7 mouse cellular contexts compared by ENCODE assay signal in genomic region chr11:107417041-107417583, GRCm38 (mm10). TPM values are rescaled to one million over a fixed set of nuclear protein-coding genes. Genes with fewer than 3 reads are reported as not detected.
DNase-seq lines count a peak whose midpoint lies in the region; ATAC-seq and TF ChIP-seq lines count a peak whose summit lies in the region.

No protein-coding gene starts in this region.

- H3K4me2 ChIP-seq in heart, embryonic 11.5 days, result peak overlapping the region; percentile 21; the same call in 1 of the 2 replicates

- DNase-seq in G1E (ENCODE audit: low spot score), result peak; percentile 58
- peak; percentile 60 for DNase-seq in c-Kit-positive CD71-positive TER-119-positive erythroid progenitor cells, embryonic 14.5 days (ENCODE audit: low spot score)
- peak; percentile 73 for DNase-seq in kidney, adult 9 months
- peak; percentile 75 for DNase-seq in lung, postnatal 10 days
- DNase-seq in spleen, adult 18-20 months, result peak; percentile 63 to 67
- DNase-seq in ovary, adult 18-20 months (ENCODE audit: low spot score), result no peak

- peak overlapping the region; percentile 42 for H3K27ac ChIP-seq in heart, embryonic 11.5 days (ENCODE audit: low read depth, low read length)

- no peaks in the 10 kb centered on the region for H3K27me3 ChIP-seq in G1E (ENCODE audit: insufficient read depth, low read length)
- no peaks in the 10 kb centered on the region for H3K27me3 ChIP-seq in heart, embryonic 11.5 days (ENCODE audit: control insufficient read depth, insufficient read depth, low read length)

- TF ChIP-seq CTCF in G1E (IDR thresholded peaks at IDR 0.05; ENCODE audit: low read depth, low read length), result no peak

- H3K4me1 ChIP-seq in G1E (ENCODE audit: insufficient read depth, low read depth, low read length), result peaks cover 84% of the 10 kb centered on the region
- peaks cover 12% of the 10 kb centered on the region for H3K4me1 ChIP-seq in heart, embryonic 11.5 days (ENCODE audit: control insufficient read depth, insufficient read depth, low read length)

- peak; percentile 94 for ATAC-seq in G1E (ENCODE audit: extremely low read depth, insufficient number of reproducible peaks, low FRiP score, poor library complexity, severe bottlenecking)
- no peak for ATAC-seq in heart, embryonic 11.5 days (replicated peaks; ENCODE audit: insufficient number of reproducible peaks, low FRiP score, low TSS enrichment)

- WGBS in heart, embryonic 11.5 days (ENCODE audit: insufficient replicate concordance), result 43% methylated on average over 14 of the region's 14 CpGs

- H3K9me3 ChIP-seq in G1E (replicated peaks), result no peaks in the 10 kb centered on the region
- H3K9me3 ChIP-seq in heart, embryonic 11.5 days (replicated peaks; ENCODE audit: control insufficient read depth, low read length), result no peaks in the 10 kb centered on the region

- no peak overlapping the region for H3K9ac ChIP-seq in heart, embryonic 11.5 days (ENCODE audit: low read depth, low read length)

- H3K36me3 ChIP-seq in G1E (replicated peaks), result peaks cover 38% of the 10 kb centered on the region
- no peaks in the 10 kb centered on the region for H3K36me3 ChIP-seq in heart, embryonic 11.5 days (ENCODE audit: control insufficient read depth, insufficient read depth, low read length)

- peak overlapping the region; percentile 63; the same call in 1 of the 2 replicates for H3K4me3 ChIP-seq in G1E (ENCODE audit: low read depth, low read length)
- H3K4me3 ChIP-seq in heart, embryonic 11.5 days (ENCODE audit: low read depth, low read length), result no peak overlapping the region

RNA-seq across cellular contexts. Expression of gene Pitpnc1, which starts 53.4 kb away (rescaled TPM):
- total RNA-seq in G1E (2014; fragmentation: Nextera tagmentation) (53.5 and 54.8 TPM in 2 replicates), G1E (2017) (27.9 and 31.5 TPM in 2 replicates)
- polyA plus RNA-seq in G1E (2012), result 9.9 and 10.1 TPM in 2 replicates
- polyA plus RNA-seq in heart, embryonic 11.5 days (2014; fragmentation: Nextera tagmentation; extraction: Ambion mirVana), result 9.7 and 10.9 TPM in 2 replicates
